ENCODE assay signal across 11 mouse cellular contexts in the genomic region with DNA sequence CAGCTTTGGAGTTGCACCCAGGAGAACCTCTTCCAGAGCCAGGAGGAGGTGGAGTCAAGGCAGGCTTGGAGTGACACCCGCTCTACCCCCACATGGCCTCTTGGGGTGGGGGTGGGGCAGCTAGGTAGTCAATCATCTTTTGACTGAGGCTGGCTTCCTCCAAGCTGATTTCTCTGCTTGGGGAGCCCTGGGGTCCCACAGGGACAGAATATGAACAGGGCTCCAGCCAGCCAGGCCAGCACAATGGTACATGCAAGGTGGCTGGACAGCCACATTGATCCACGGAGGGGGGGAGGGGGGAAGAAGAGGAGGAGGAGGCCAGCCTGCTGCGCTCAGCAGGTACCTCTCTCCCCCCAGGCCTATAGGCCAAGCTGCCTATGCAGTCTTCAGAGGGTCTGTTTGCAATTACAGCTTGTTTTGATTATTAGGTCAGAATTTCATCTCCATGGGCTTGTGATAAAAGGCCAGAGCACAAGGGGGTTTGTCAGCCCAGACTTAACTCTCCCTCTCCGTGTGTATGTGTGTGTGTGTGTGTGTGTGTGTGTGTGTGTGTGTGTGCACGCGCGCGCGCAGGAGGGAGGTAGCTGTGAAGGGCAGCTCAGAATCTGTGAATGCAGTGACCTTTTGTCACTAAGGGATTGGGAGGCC.
DNase-seq lines count a peak whose midpoint lies in the region; ATAC-seq and TF ChIP-seq lines count a peak whose summit lies in the region.
"Had no signal": no experiment of that assay in that cellular context is flagged by ENCODE, and none has a peak within 500 bp of the region (broad histone marks: within the 10 kb centered on the region; RNA-seq: fewer than 3 reads in every experiment).

No protein-coding gene starts in this region.

- peaks cover 9% of the 10 kb centered on the region for H3K4me1 ChIP-seq in forebrain, embryonic 16.5 days (replicated peaks; ENCODE audit: control insufficient read depth, insufficient read depth, low read length)
- H3K4me1 ChIP-seq in forebrain, postnatal 0 days (ENCODE audit: insufficient read depth): no peaks in the 10 kb centered on the region
- peaks cover 27% of the 10 kb centered on the region for H3K4me1 ChIP-seq in lung, embryonic 16.5 days (replicated peaks; ENCODE audit: control insufficient read depth, insufficient read depth, low read length)
- peaks cover 13% of the 10 kb centered on the region; the same call in 1 of the 2 replicates for H3K4me1 ChIP-seq in hindbrain, postnatal 0 days (ENCODE audit: insufficient read depth, low read length)
- H3K4me1 ChIP-seq in stomach, embryonic 15.5 days: peaks cover 27% of the 10 kb centered on the region

- 0 out of 2 replicates have a peak overlapping the region, but pooled peaks have one; percentile 10 for H3K9ac ChIP-seq in forebrain, embryonic 16.5 days (replicated peaks; ENCODE audit: low read depth, low read length)
- no peak overlapping the region for H3K9ac ChIP-seq in forebrain, postnatal 0 days
- no peak overlapping the region for H3K9ac ChIP-seq in lung, embryonic 16.5 days (ENCODE audit: low read length)
- no peak overlapping the region for H3K9ac ChIP-seq in hindbrain, postnatal 0 days (replicated peaks; ENCODE audit: low read length)
- no peak overlapping the region for H3K9ac ChIP-seq in stomach, embryonic 15.5 days

- no peaks in the 10 kb centered on the region for H3K36me3 ChIP-seq in forebrain, embryonic 16.5 days (ENCODE audit: control insufficient read depth, insufficient read depth)
- H3K36me3 ChIP-seq in forebrain, postnatal 0 days (ENCODE audit: insufficient read depth): no peaks in the 10 kb centered on the region
- no peaks in the 10 kb centered on the region for H3K36me3 ChIP-seq in lung, embryonic 16.5 days (ENCODE audit: control insufficient read depth, insufficient read depth, low read length)
- no peaks in the 10 kb centered on the region for H3K36me3 ChIP-seq in hindbrain, postnatal 0 days (ENCODE audit: insufficient read depth, low read length)
- no peaks in the 10 kb centered on the region for H3K36me3 ChIP-seq in stomach, embryonic 15.5 days

- H3K27ac ChIP-seq in forebrain, embryonic 16.5 days (ENCODE audit: low read length): no peak overlapping the region
- no peak overlapping the region for H3K27ac ChIP-seq in forebrain, postnatal 0 days (ENCODE audit: low read depth, low read length)
- 0 out of 2 replicates have a peak overlapping the region, but pooled peaks have one; percentile 23 for H3K27ac ChIP-seq in lung, embryonic 16.5 days (ENCODE audit: low read length)
- H3K27ac ChIP-seq in hindbrain, postnatal 0 days: peak overlapping the region; percentile 7; the same call in 1 of the 2 replicates
- peak overlapping the region; percentile 28; the same call in 1 of the 2 replicates for H3K27ac ChIP-seq in stomach, embryonic 15.5 days

- no peak for TF ChIP-seq CTCF in forebrain, postnatal 0 days (IDR thresholded peaks at IDR 0.05; ENCODE audit: low read depth)
- no peak for TF ChIP-seq CTCF in hindbrain, postnatal 0 days (IDR thresholded peaks at IDR 0.05; ENCODE audit: low read depth)

- no peak; the same call in 1 of the 2 replicates for ATAC-seq in forebrain, embryonic 16.5 days
- no peak for ATAC-seq in forebrain, postnatal 0 days
- peak; percentile 32; the same call in 1 of the 2 replicates for ATAC-seq in lung, embryonic 16.5 days (ENCODE audit: low read depth)
- ATAC-seq in hindbrain, postnatal 0 days: no peak
- 0 out of 2 replicates have a peak, but pooled peaks have one; percentile 42 for ATAC-seq in stomach, embryonic 15.5 days (ENCODE audit: insufficient read depth, low FRiP score, low read depth)

- H3K4me2 ChIP-seq in forebrain, embryonic 16.5 days (ENCODE audit: low read length): no peak overlapping the region
- no peak overlapping the region for H3K4me2 ChIP-seq in forebrain, postnatal 0 days (ENCODE audit: low read depth)
- no peak overlapping the region for H3K4me2 ChIP-seq in lung, embryonic 16.5 days (ENCODE audit: low read depth, low read length)
- H3K4me2 ChIP-seq in hindbrain, postnatal 0 days (ENCODE audit: low read depth, low read length): no peak overlapping the region
- no peak overlapping the region for H3K4me2 ChIP-seq in stomach, embryonic 15.5 days

- no peaks in the 10 kb centered on the region for H3K9me3 ChIP-seq in forebrain, embryonic 16.5 days (ENCODE audit: control insufficient read depth, low read length)
- H3K9me3 ChIP-seq in forebrain, postnatal 0 days (ENCODE audit: low read length): no peaks in the 10 kb centered on the region
- H3K9me3 ChIP-seq in lung, embryonic 16.5 days (ENCODE audit: control insufficient read depth, low read length): no peaks in the 10 kb centered on the region
- H3K9me3 ChIP-seq in hindbrain, postnatal 0 days (ENCODE audit: low read length): no peaks in the 10 kb centered on the region
- no peaks in the 10 kb centered on the region for H3K9me3 ChIP-seq in stomach, embryonic 15.5 days

- no peak overlapping the region for H3K4me3 ChIP-seq in forebrain, embryonic 16.5 days (replicated peaks; ENCODE audit: low read length)
- no peak overlapping the region for H3K4me3 ChIP-seq in forebrain, postnatal 0 days (ENCODE audit: low read depth, low read length)
- no peak overlapping the region for H3K4me3 ChIP-seq in lung, embryonic 16.5 days (ENCODE audit: low read length)
- H3K4me3 ChIP-seq in hindbrain, postnatal 0 days (ENCODE audit: low read length): no peak overlapping the region
- H3K4me3 ChIP-seq in stomach, embryonic 15.5 days (replicated peaks): no peak overlapping the region
- H3K4me3 ChIP-seq: myocyte had no signal

- no peaks in the 10 kb centered on the region for H3K27me3 ChIP-seq in forebrain, embryonic 16.5 days (replicated peaks; ENCODE audit: control insufficient read depth, insufficient read depth, low read length)
- no peaks in the 10 kb centered on the region for H3K27me3 ChIP-seq in forebrain, postnatal 0 days (ENCODE audit: insufficient read depth, low read length)
- no peaks in the 10 kb centered on the region for H3K27me3 ChIP-seq in lung, embryonic 16.5 days (ENCODE audit: control insufficient read depth, insufficient read depth, low read depth, low read length)
- H3K27me3 ChIP-seq in hindbrain, postnatal 0 days (ENCODE audit: insufficient read depth, low read length): no peaks in the 10 kb centered on the region
- H3K27me3 ChIP-seq in stomach, embryonic 15.5 days (replicated peaks): no peaks in the 10 kb centered on the region

- WGBS in forebrain, embryonic 16.5 days: 64% methylated on average over 9 of the region's 9 CpGs
- 55% methylated on average over 9 of the region's 9 CpGs for WGBS in forebrain, postnatal 0 days
- WGBS in lung, embryonic 16.5 days: 46% methylated on average over 9 of the region's 9 CpGs
- 56% methylated on average over 9 of the region's 9 CpGs for WGBS in hindbrain, postnatal 0 days
- WGBS in stomach, embryonic 15.5 days: 65% methylated on average over 9 of the region's 9 CpGs

- DNase-seq in forebrain, postnatal 0 days: no peak
- DNase-seq in lung, postnatal 25 days (ENCODE audit: low spot score): no peak
- DNase-seq in hindbrain, postnatal 0 days (ENCODE audit: low spot score): no peak
- DNase-seq in ovary, postnatal 14 days (ENCODE audit: low spot score): no peak
- no peak for DNase-seq in adrenal gland, postnatal 25 days
- DNase-seq: cerebellum, adult 8-10 months; spleen, adult 18-20 months had no signal

Comparison
In these comparisons a context has a peak if more than half of its experiments do, and no peak if none do; other contexts are left out.
1. ATAC-seq: peak in lung, embryonic 16.5 days (single experiment) and stomach, embryonic 15.5 days (single experiment); none in forebrain, embryonic 16.5 days (single experiment), forebrain, postnatal 0 days (single experiment) and hindbrain, postnatal 0 days (single experiment).
2. H3K27ac ChIP-seq: peak in lung, embryonic 16.5 days (single experiment), hindbrain, postnatal 0 days (single experiment) and stomach, embryonic 15.5 days (single experiment); none in forebrain, embryonic 16.5 days (single experiment) and forebrain, postnatal 0 days (single experiment).